9 mouse cellular contexts compared by ENCODE assay signal in genomic region chr2:152705993-152706571, GRCm38 (mm10). TPM values are rescaled to one million over a fixed set of nuclear protein-coding genes. Genes with fewer than 3 reads are reported as not detected.
DNase-seq lines count a peak whose midpoint lies in the region; ATAC-seq lines count a peak whose summit lies in the region.
"Had no signal": no experiment of that assay in that cellular context is flagged by ENCODE, and none has a peak within 500 bp of the region (broad histone marks: within the 10 kb centered on the region; RNA-seq: fewer than 3 reads in every experiment).

No protein-coding gene starts in this region.

- peaks cover 19% of the 10 kb centered on the region for H3K36me3 ChIP-seq in forebrain, embryonic 16.5 days (ENCODE audit: control insufficient read depth, insufficient read depth)
- peaks cover 37% of the 10 kb centered on the region for H3K36me3 ChIP-seq in lung, embryonic 16.5 days (ENCODE audit: control insufficient read depth, insufficient read depth, low read length)

- no peak overlapping the region for H3K4me2 ChIP-seq in forebrain, embryonic 16.5 days (ENCODE audit: low read length)
- no peak overlapping the region for H3K4me2 ChIP-seq in lung, embryonic 16.5 days (ENCODE audit: low read depth, low read length)
- H3K4me2 ChIP-seq: liver, embryonic 15.5 days had no signal

- H3K4me3 ChIP-seq in forebrain, embryonic 16.5 days (replicated peaks; ENCODE audit: low read length) = no peak overlapping the region
- no peak overlapping the region for H3K4me3 ChIP-seq in lung, embryonic 16.5 days (ENCODE audit: low read length)
- H3K4me3 ChIP-seq: liver, embryonic 15.5 days had no signal

- no peaks in the 10 kb centered on the region for H3K27me3 ChIP-seq in forebrain, embryonic 16.5 days (replicated peaks; ENCODE audit: control insufficient read depth, insufficient read depth, low read length)
- no peaks in the 10 kb centered on the region for H3K27me3 ChIP-seq in lung, embryonic 16.5 days (ENCODE audit: control insufficient read depth, insufficient read depth, low read depth, low read length)
- H3K27me3 ChIP-seq: liver, embryonic 15.5 days had no signal

- H3K9me3 ChIP-seq in forebrain, embryonic 16.5 days (ENCODE audit: control insufficient read depth, low read length) = no peaks in the 10 kb centered on the region
- no peaks in the 10 kb centered on the region for H3K9me3 ChIP-seq in lung, embryonic 16.5 days (ENCODE audit: control insufficient read depth, low read length)
- H3K9me3 ChIP-seq: liver, embryonic 15.5 days had no signal

- no peak overlapping the region; the same call in 1 of the 2 replicates for H3K9ac ChIP-seq in forebrain, embryonic 16.5 days (replicated peaks; ENCODE audit: low read depth, low read length)
- peak overlapping the region; percentile 19; the same call in 1 of the 2 replicates for H3K9ac ChIP-seq in lung, embryonic 16.5 days (ENCODE audit: low read length)
- H3K9ac ChIP-seq: liver, embryonic 15.5 days had no signal

- DNase-seq in urinary bladder, postnatal 14 days (ENCODE audit: low spot score) = peak; percentile 72
- no peak for DNase-seq in urinary bladder, postnatal 10 days (ENCODE audit: low spot score)
- DNase-seq in heart, postnatal 14 days = peak; percentile 70 to 74
- DNase-seq in kidney, postnatal 4 days = peak; percentile 64 to 72
- peak; percentile 59 for DNase-seq in skeletal muscle tissue, adult 2 months (ENCODE audit: low read depth, low spot score)
- DNase-seq in thymus, adult 18-20 months = no peak

- intact Hi-C loops in heart, postnatal 14 days (cut with DNase I) = loop anchor here (2.0 kb wide), 1 partner anchor 31 kb away; the partner anchor contains the start of gene Id1

- peak overlapping the region; percentile 54; the same call in 1 of the 2 replicates for H3K27ac ChIP-seq in forebrain, embryonic 16.5 days (ENCODE audit: low read length)
- H3K27ac ChIP-seq in lung, embryonic 16.5 days (ENCODE audit: low read length) = peak overlapping the region; percentile 97
- H3K27ac ChIP-seq: liver, embryonic 15.5 days had no signal

- ATAC-seq in forebrain, embryonic 16.5 days = peak; percentile 66
- peak; percentile 67 for ATAC-seq in lung, embryonic 16.5 days (ENCODE audit: low read depth)

- WGBS in forebrain, embryonic 16.5 days = 61% methylated on average over 22 of the region's 22 CpGs
- 50% methylated on average over 22 of the region's 22 CpGs for WGBS in lung, embryonic 16.5 days

- H3K4me1 ChIP-seq in forebrain, embryonic 16.5 days (replicated peaks; ENCODE audit: control insufficient read depth, insufficient read depth, low read length) = peaks cover 15% of the 10 kb centered on the region
- peaks cover 30% of the 10 kb centered on the region for H3K4me1 ChIP-seq in lung, embryonic 16.5 days (replicated peaks; ENCODE audit: control insufficient read depth, insufficient read depth, low read length)

RNA-seq across cellular contexts. Expression of gene Mcts2, which starts 19.2 kb away (rescaled TPM):
- 29.3 and 32.8 TPM in 2 replicates for polyA plus RNA-seq in forebrain, embryonic 16.5 days (2015; fragmentation: Nextera tagmentation; extraction: Ambion mirVana)
- total RNA-seq in heart, postnatal 14 days (2021) = 10 to 100 TPM; 17.4 to 18.7 TPM
- 26.1 and 27.4 TPM in 2 replicates for polyA plus RNA-seq in lung, embryonic 16.5 days (2015; fragmentation: Nextera tagmentation; extraction: Ambion mirVana)

RNA-seq across cellular contexts. Expression of gene Id1, which starts 30.0 kb away (rescaled TPM):
- 22.3 and 26.0 TPM in 2 replicates for polyA plus RNA-seq in forebrain, embryonic 16.5 days (2015; fragmentation: Nextera tagmentation; extraction: Ambion mirVana)
- total RNA-seq in heart, postnatal 14 days (2021) = 10 to 100 TPM; 82.1 to 85.3 TPM
- 186 and 189 TPM in 2 replicates for polyA plus RNA-seq in lung, embryonic 16.5 days (2015; fragmentation: Nextera tagmentation; extraction: Ambion mirVana)

RNA-seq across cellular contexts. Expression of gene H13, which starts 36.8 kb away (rescaled TPM):
- polyA plus RNA-seq in forebrain, embryonic 16.5 days (2015; fragmentation: Nextera tagmentation; extraction: Ambion mirVana) = 173 and 174 TPM in 2 replicates
- total RNA-seq in heart, postnatal 14 days (2021) = 10 to 100 TPM; 38.7 to 42.4 TPM
- 96.3 and 98.8 TPM in 2 replicates for polyA plus RNA-seq in lung, embryonic 16.5 days (2015; fragmentation: Nextera tagmentation; extraction: Ambion mirVana)

RNA-seq across cellular contexts. Expression of gene Cox4i2, which starts 47.9 kb away (rescaled TPM):
- polyA plus RNA-seq in forebrain, embryonic 16.5 days (2015; fragmentation: Nextera tagmentation; extraction: Ambion mirVana) = 4.7 and 6.0 TPM in 2 replicates
- 10 to 100 TPM; 17.8 to 19.1 TPM for total RNA-seq in heart, postnatal 14 days (2021)
- 99.6 and 104 TPM in 2 replicates for polyA plus RNA-seq in lung, embryonic 16.5 days (2015; fragmentation: Nextera tagmentation; extraction: Ambion mirVana)

Comparison
In these comparisons a context has a peak if more than half of its experiments do, and no peak if none do; other contexts are left out.
1. DNase-seq: peak in urinary bladder, postnatal 14 days (single experiment), heart, postnatal 14 days (2 of 2), kidney, postnatal 4 days (2 of 2) and skeletal muscle tissue, adult 2 months (single experiment); none in urinary bladder, postnatal 10 days (single experiment) and thymus, adult 18-20 months (0 of 2).